Mouse (Mus musculus) left cerebral cortex, postnatal 25 days (tissue): ENCODE measurements around the gene Gk2. TPM values are rescaled to one million over a fixed set of nuclear protein-coding genes. Genes with fewer than 3 reads are reported as not detected.

ENCODE experiments used
- DNase-seq, 2 experiments: peaks; one replicate each; pipeline ENCODE4 v3.0.0; 2022; ENCODE audit warnings: low spot score in 2 of 2, mixed read lengths in 1 of 2
- intact Hi-C: fragments of 180-260 bp; cut with DNase I; formaldehyde crosslinking; loops from one replicate; pipeline ENCODE4 v1.15.1; 2025
- total RNA-seq, 2 experiments: library from RNA; stranded (reverse); gene quantifications; 2 replicates each; pipeline ENCODE4 v1.2.3; 2021

Gene Gk2
- not detected for total RNA-seq

DNA sequence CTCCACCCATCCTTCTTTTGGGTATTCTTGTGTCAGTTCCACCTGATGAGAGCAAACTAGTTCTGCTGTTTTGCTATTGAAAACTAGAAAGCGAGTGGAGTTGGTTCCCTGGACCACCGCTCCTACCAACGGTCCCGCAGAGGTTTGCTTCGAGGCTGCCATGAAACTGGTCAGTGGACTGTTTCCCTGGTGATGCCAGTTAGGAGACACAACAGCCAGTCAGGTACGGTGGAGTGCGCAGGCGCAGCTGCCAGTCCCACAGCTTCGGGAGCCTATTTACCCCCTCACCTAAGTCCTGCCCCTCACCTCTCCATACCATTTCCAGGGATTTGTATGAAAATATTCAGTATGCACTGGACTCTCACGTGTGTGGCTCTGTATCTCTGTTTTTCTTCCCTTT is at the start of gene Gk2:
Gene Gk2 (minus strand): TSS at position 206 of the 400 bp plus-strand sequence.
- intact Hi-C loops, result no loop called here
- DNase-seq, result no peak

DNA sequence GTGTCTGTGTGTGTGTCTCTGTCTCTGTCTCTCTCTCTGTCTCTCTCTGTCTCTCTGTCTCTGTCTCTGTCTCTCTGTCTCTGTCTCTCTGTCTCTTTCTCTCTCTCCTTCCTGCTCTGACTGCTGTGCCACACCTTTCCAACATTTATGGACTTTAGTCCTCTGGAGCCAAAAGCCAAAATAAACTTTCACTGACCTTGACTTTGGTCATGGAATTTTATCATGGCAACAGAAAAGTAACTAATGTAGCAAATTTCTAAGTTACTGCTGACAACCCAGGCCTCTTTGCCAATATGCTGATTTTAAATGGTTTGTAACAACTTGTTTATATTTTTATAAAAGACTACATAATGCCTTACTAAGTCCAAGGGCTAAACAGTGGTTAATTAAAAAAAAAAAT is 41.2 kb upstream of the Gk2 start:
- intact Hi-C loops, result no loop called here
- DNase-seq, result no peak

- intact Hi-C loops, result no loop called here
These were observed 38.8 kb upstream of the Gk2 start for GRCm38 (mm10) chr5:97495488-97496092.

GRCm38 (mm10) chr5:97493421-97493820 is 36.6 kb upstream of the Gk2 start:
- no peak for DNase-seq
- intact Hi-C loops, result no loop called here

More at GRCm38 (mm10) chr5:97495488-97496092, 38.8 kb upstream of the Gk2 start:
- no peak for DNase-seq

DNA sequence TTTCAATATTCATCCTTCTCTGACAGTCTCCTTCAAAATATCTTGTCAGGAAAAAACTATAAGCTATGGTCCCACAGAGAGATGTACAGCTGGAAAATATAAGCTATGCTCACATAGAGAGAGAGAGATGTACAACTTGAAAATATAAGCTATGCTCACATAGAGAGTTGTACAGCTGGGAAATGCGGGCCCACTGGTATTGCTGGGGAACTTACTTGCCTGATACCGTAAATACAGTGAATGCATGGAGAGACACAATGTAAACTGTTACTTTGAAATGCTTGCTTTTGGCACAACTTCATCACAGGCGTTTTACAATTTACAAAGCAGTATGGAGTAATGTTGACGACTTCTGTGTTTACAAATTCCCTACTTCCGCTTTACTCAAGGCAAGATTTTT is 29.3 kb upstream of the Gk2 start:
- intact Hi-C loops, result no loop called here
- DNase-seq, result no peak

GRCm38 (mm10) chr5:97479991-97480390 is 23.2 kb upstream of the Gk2 start:
- no peak for DNase-seq
- intact Hi-C loops, result no loop called here

- no peak for DNase-seq
- intact Hi-C loops, result no loop called here
These were observed 10.4 kb upstream of the Gk2 start for GRCm38 (mm10) chr5:97467246-97467645.

GRCm38 (mm10) chr5:97466430-97467158 is 9.8 kb upstream of the Gk2 start:
- no peak for DNase-seq
- intact Hi-C loops, result no loop called here

- DNase-seq, result no peak
- intact Hi-C loops, result no loop called here
These were observed 9.1 kb upstream of the Gk2 start for GRCm38 (mm10) chr5:97465956-97466355.

- no peak for DNase-seq
These were observed 6.0 kb upstream of the Gk2 start for GRCm38 (mm10) chr5:97462856-97463255.

DNA sequence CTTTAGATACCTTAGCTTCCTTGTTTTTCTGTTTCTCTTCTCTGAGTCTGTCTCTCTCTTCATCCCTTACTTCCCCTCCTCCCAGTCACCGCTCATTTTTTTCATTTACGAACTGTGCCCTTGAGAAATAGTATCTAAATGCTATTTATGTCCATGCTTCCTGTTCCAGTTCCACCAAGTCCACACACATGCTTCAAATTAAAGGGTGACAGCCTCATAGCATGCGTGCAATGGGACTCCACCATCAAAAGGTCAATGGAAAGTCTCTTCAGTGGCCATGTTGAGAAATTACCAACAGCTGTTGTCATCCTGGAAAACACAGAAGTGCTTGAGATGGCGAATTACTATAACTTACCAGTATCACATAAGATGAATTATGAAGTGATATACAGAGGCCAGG is 5.4 kb downstream of the Gk2 start:
- no peak for DNase-seq
- intact Hi-C loops, result no loop called here

More at GRCm38 (mm10) chr5:97462856-97463255, 6.0 kb upstream of the Gk2 start:
- intact Hi-C loops, result no loop called here

DNA sequence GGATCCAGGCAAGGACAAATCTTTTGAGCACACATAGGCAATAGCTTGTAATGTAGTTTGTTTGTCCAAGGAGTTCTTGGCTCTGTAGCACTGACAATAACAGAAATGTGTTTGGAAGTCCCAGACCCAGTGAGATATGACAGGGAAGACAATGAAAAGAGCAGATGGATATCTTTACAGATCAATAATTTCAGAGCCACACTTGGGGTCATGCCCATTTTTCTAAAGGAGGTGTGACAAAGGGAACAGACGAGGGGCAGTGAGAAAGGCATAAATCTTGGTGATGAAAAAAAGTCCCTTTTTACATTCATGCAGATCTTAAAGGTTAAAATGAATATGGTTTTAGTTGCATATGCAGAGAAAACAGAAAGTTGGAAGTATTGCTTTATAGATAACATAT is 12.6 kb downstream of the Gk2 start:
- DNase-seq, result no peak
- intact Hi-C loops, result no loop called here

- intact Hi-C loops, result no loop called here
- DNase-seq, result no peak
These were observed 24.3 kb downstream of the Gk2 start for GRCm38 (mm10) chr5:97432512-97432911.

DNA sequence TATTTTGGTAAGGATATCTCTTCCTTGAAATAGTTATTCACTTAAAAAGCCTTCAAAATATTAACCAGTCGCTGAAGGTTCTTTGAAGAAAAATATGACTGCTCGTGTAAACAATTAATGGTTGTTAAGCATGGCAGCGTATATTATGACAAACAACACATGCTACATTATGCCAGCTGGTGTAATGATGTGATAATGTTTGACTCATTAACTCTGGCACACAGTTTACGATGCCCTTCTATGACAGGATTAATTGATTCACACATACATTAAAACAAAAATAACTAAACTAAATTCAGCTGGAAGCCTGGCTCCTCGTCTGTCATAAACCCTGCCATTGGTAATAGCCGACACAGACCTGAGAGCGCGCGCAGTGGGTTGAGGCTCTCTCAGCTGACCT is 26.8 kb downstream of the Gk2 start:
- intact Hi-C loops, result no loop called here

GRCm38 (mm10) chr5:97421669-97422068 is 35.2 kb downstream of the Gk2 start:
- intact Hi-C loops, result no loop called here
- no peak for DNase-seq

More for the DNA sequence above, 26.8 kb downstream of the Gk2 start:
- no peak for DNase-seq

GRCm38 (mm10) chr5:97417185-97417584 is 39.6 kb downstream of the Gk2 start:
- no peak for DNase-seq
- intact Hi-C loops, result no loop called here

DNA sequence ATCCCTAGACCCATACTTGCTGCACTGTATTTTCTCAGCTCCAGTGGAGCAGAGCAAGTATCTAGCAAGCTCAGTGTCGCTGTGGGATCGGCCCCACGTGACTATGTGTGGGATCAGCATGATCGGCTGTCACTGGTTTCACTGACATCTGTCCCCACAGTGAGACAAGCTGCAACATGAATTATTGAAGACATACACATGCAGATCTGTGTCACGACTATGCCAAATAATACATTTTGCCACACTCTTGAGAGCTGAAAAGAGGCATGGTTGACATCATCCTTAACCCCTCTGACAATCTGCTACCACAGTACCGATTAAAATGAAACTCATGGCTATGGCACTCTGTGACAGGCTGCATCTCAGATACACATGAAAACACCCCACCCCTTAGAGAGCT is 41.0 kb downstream of the Gk2 start:
- DNase-seq, result no peak
- intact Hi-C loops, result no loop called here

DNA sequence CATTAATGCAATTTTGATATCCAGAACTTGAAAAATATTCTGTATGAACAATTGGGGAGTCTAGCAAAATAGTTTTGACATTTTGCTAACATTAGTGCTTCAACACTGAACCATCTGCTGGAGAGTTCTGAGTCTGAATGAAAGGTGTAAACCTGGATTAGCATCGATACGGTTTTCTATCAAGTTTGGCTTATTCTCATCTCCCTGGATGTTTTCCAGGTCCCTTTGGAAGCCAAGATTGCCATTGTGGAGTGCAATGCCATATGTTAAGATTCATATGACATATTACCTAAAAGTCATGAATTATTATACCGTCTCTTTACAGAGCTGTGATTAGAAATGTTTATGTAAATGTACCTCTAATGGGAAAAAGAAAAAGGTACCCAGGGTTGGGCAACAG is 43.1 kb downstream of the Gk2 start:
- DNase-seq, result no peak
- intact Hi-C loops, result no loop called here

GRCm38 (mm10) chr5:97410190-97410589 is 46.6 kb downstream of the Gk2 start:
- DNase-seq, result no peak
- intact Hi-C loops, result no loop called here

DNA sequence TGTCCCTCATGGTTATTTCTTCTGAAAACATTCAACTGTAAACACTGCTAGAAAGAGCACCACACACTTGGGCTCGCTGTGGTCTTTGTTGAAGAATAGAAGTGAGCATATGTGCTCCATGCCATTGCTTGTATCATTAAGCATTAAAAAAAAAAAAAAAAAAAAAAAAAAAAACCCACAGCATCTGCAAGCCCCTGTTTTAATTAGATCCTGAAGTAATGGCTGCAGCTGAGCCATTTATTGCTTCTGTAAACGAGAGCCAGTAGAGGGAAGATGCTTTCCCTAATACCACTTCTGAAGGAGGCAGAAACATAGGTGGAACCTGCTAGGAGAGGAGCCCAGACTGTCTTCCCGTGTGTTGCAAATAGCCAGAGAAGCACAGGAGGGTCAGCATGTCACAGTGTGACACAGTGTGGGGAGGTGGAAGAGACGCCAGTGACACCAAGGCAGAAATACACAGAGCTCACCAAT is 47.6 kb downstream of the Gk2 start:
- intact Hi-C loops, result no loop called here
- DNase-seq, result no peak
